Mouse (Mus musculus) thymus, postnatal 36 days (tissue): ENCODE data around the gene Allc.

ENCODE experiments used
- DNase-seq, 2 experiments: peaks; one replicate each; pipeline ENCODE4 v3.0.0; 2022; ENCODE audit warnings: mixed read lengths in 2 of 2

Gene Allc

DNA sequence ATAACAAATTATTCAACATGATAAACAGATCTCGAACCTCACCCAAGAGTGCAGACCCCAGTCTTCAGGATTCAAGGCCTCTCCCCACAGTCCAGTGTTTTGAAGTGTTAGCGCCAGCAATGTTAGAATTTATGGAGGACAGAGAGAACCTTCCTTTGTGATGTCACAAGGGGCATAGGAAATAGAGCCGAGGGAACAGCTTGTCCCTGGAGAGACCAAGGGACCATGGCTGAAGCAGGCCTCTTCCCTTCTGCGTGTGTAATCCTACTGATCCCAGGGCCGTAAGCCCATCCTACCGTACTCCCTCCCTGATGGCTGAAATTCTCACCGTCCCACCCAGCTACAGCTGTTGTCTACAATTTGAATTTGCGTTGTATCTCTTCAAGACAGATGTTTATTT, at the start of gene Allc:
TSS of gene Allc (minus strand) at position 101 of the 400 bp plus-strand sequence.
- no peak for DNase-seq

DNA sequence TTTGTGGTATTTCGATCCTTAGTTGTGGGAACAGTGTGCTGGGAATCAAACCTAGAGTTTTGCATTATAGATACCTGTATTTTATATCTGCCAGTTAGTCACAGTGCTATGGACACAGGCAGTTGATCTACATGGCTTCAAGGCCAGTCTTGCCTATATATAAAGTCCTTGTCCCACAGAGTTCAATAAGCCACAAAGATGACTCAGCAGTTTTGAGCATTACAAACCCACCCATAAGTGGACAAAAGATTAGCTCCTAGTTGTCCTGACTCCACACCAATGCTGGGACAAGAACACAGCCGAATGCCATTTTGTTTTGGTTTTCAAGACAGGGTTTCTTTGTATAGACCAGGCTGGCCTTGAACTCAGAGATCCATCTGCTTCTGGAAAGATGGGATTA, 46.1 kb upstream of the Allc start:
- no peak for DNase-seq

GRCm38 (mm10) chr12:28627092-28627491, 44.8 kb upstream of the Allc start:
- no peak for DNase-seq

DNA sequence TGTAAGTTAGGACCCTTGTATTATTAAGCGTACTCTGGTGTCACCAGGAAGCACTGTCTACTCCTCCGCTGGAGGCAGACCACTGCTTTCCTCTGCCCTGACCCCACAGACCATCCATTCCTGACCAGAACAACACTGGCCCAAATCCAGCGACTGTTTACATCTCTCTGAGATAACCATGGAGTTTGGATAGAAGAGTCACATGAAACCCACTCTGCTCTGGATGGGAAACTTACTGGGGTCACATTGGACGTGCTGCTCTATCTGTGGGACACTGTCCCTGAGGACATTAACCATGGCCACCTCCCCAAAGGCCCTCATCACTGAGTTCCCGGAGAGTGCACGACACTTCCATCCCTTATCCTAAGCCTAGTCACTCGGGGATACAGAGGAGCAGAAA, 43.1 kb upstream of the Allc start:
- DNase-seq = no peak

DNA sequence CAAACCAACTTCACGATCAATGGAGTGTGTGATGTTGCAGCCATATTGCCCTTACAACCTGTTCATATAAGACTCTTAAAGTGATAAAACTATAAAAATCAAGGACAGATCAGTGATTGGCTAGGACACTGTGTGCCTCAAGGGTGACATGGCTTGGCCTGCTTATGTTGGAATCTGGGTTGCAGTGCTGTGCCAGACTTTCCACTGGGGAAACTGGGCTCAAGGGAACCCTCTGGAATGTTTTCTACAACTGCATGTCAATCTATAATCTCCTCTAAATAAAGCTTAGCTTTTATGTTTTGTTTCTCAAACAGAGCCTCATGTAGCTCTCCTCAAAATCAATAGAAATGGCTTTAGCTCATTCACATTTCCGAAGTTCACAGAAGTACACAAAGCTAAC, 41.9 kb upstream of the Allc start:
- no peak for DNase-seq

GRCm38 (mm10) chr12:28623195-28623594, 40.9 kb upstream of the Allc start, which contains the start of gene Colec11:
TSS of gene Colec11 (minus strand) at chr12:28623377.
- no peak for DNase-seq

DNA sequence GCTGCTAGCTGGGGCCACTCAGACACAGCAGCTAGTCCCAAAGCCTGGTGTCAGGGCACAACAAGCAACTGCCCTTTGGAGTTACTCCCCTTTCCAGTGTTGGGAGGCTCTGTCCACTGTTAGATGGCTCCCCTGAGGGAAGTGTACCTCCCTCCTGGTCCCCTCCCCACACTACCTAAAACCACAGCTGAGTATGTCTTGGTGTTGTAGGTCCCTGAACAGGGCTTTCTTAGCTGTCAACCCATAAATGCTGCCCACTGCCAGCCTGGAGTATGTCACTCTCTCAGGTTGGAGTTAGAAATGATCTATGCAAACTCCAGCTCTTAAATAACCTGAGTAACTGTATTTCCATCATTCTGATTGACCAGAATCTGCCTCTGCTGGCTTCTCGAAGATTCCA, 40.3 kb upstream of the Allc start:
- DNase-seq = no peak

- no peak for DNase-seq
Observed at GRCm38 (mm10) chr12:28622167-28622532, 39.8 kb upstream of the Allc start.

- DNase-seq = no peak
Observed at GRCm38 (mm10) chr12:28621451-28622166, 39.3 kb upstream of the Allc start.

- no peak for DNase-seq
Observed at GRCm38 (mm10) chr12:28617297-28617696, 35.0 kb upstream of the Allc start.

DNA sequence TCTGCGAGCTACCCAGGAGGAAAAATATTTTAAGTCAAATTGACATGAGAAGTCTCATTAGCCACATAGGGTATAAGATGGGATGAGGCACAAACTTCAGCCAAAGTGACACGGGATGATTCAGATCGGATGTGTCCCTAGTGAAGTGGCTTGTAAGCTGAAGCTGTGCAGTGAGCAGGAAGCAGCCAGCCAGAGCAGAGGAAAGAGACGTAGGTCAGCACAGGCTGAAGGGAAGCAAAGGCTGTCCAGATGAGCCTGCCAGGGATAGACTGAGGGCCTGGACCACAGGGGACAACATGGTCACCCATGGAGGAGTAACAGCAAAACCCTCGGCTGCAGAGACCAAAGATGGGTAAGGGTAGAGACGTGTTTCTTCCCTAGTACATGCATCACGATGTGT, 32.1 kb upstream of the Allc start:
- no peak for DNase-seq

DNA sequence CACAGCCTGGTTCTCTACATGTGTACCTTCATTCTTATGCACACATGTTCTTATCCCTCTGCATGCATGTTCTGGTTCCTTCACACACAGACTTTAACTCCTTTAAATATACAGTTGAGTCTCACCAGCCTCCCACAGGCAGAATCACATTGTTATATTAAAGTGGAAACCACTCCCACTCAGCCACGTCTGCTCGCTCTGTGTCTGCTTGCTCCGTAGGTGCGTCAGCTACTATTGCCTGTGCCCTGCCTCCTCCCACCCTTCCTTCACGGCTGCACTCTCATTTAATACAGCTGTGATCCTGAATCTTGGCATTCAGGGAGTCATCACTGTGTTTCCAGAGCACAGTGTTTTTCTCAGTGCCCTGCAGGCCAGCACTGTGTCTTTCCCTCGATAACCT, 30.1 kb upstream of the Allc start:
- no peak for DNase-seq

DNA sequence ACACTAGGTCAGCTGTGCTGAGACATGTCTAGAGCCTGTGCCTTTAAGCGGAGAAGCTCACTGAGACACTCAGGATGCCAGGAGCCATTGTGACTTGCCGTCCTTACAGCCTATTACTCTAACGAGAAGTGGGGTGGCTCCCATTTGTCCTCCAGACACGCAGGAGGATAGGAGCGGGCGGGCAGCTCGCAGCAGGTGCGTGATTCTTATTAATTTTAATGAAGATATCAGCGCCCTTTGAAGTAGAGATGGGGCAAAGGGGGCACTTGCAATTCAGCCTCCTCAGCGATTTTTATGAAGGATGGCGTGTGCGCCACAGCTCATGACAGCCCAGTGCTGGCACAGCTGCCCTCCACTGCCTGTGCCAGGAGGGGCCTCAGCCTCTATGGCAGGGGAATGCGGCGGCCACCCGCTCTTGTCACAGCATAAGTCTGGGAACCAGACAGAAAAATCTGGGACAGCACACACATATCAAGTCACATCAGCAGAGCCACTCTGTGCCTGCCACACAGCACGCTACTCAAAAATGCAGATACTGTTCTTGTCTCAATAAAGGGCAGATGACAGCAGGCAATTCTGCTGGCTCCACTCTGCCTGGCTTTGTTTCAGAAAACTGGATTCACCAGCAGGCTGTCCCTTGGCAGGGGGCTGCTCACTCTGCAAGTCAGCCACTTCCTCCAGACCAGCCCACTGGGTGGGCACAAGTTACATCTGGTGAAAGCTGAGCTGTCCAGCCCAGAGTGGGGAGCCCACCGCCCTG, 25.4 kb upstream of the Allc start:
- no peak for DNase-seq

DNA sequence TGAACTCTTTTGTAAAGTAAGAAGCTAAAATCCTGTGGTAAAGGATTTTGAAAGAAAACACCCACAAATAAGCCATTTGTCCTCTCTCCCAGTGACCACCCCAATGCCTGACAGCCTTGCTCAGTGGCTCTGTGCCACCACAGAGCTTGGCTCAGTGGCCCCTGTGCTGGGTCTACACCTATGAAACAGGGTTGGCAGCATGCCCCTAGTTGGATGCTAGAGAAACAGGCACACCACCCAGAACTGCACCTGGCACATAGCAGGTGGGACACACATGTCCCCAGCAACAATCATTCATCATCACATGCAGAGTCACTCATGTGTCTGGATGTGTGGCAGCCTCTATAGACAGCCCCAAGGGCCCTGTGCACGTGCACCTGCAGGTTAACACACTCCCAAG, 21.2 kb upstream of the Allc start:
- DNase-seq = no peak

- no peak for DNase-seq
Observed at GRCm38 (mm10) chr12:28602259-28602658, 19.9 kb upstream of the Allc start.

- DNase-seq = no peak
Observed at GRCm38 (mm10) chr12:28598526-28598991, 16.2 kb upstream of the Allc start.

- no peak for DNase-seq
Observed at GRCm38 (mm10) chr12:28598110-28598509, 15.8 kb upstream of the Allc start.

- no peak for DNase-seq
Observed at GRCm38 (mm10) chr12:28597699-28598098, 15.4 kb upstream of the Allc start.

- DNase-seq = no peak
Observed at GRCm38 (mm10) chr12:28596851-28597250, 14.5 kb upstream of the Allc start.

- DNase-seq = no peak
Observed at GRCm38 (mm10) chr12:28590428-28590827, 8.1 kb upstream of the Allc start.

- peak; percentile 57 to 67 for DNase-seq
Observed at GRCm38 (mm10) chr12:28589090-28589868, 7.0 kb upstream of the Allc start.

- no peak for DNase-seq
Observed at GRCm38 (mm10) chr12:28587949-28588348, 5.6 kb upstream of the Allc start.

DNA sequence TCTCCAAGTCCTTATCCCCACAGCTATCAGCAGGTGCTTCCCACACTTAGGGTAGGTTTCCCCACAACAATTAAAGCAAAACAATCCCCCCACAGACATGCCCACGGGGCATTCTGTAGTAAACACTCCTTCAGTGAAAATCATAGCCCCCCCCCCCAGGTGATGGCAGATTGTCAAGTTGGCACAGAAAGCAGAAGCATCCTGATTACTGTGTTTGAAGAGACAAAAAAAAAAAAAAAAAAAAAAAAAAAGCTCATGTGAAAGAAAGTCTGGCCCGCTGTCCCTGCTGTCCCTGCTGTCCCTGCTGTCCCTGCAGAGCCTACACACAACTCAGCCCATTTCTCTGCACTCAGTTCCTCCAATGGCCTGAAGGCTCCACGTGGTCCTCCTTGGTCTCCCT, 1.7 kb upstream of the Allc start:
- DNase-seq = no peak

- peak; percentile 5 to 13 for DNase-seq
Observed at GRCm38 (mm10) chr12:28579132-28579531, 3.2 kb downstream of the Allc start.
